Mouse (Mus musculus) c-Kit-negative CD71-positive TER-119-positive erythroid progenitor cells, embryonic 14.5 days (primary cell): ENCODE measurements around the gene Prima1.

ENCODE experiments used
- DNase-seq: peaks from one replicate; pipeline ENCODE4 v3.0.0-alpha.2; 2013; ENCODE audit warnings: low read depth, low spot score

The Prima1 gene

GRCm38 (mm10) chr12:103242083-103242581, at the start of gene Prima1:
Gene Prima1 (minus strand): TSS chr12:103242150.
- no peak for DNase-seq

GRCm38 (mm10) chr12:103287276-103287675, 45.3 kb upstream of the Prima1 start:
- no peak for DNase-seq

GRCm38 (mm10) chr12:103283411-103283810, 41.5 kb upstream of the Prima1 start:
- DNase-seq = no peak

GRCm38 (mm10) chr12:103282936-103283335, 41.0 kb upstream of the Prima1 start:
- no peak for DNase-seq

GRCm38 (mm10) chr12:103281912-103282311, 40.0 kb upstream of the Prima1 start:
- no peak for DNase-seq

- no peak for DNase-seq
These were observed 39.5 kb upstream of the Prima1 start for GRCm38 (mm10) chr12:103281491-103281890.

GRCm38 (mm10) chr12:103276422-103276821, 34.5 kb upstream of the Prima1 start:
- no peak for DNase-seq

GRCm38 (mm10) chr12:103273732-103274131, 31.8 kb upstream of the Prima1 start:
- no peak for DNase-seq

- DNase-seq = no peak
These were observed 31.1 kb upstream of the Prima1 start for GRCm38 (mm10) chr12:103273051-103273450.

GRCm38 (mm10) chr12:103272176-103272575, 30.2 kb upstream of the Prima1 start:
- DNase-seq = no peak

- no peak for DNase-seq
These were observed 24.7 kb upstream of the Prima1 start for GRCm38 (mm10) chr12:103266605-103267004.

GRCm38 (mm10) chr12:103262017-103262865, 20.3 kb upstream of the Prima1 start:
- DNase-seq = no peak

- no peak for DNase-seq
These were observed 11.0 kb upstream of the Prima1 start for GRCm38 (mm10) chr12:103252901-103253434.

GRCm38 (mm10) chr12:103251151-103251550, 9.2 kb upstream of the Prima1 start:
- no peak for DNase-seq

- no peak for DNase-seq
These were observed 8.4 kb upstream of the Prima1 start for GRCm38 (mm10) chr12:103250333-103250732.

- no peak for DNase-seq
These were observed 1.1 kb upstream of the Prima1 start for GRCm38 (mm10) chr12:103243041-103243440.

GRCm38 (mm10) chr12:103242591-103243025, 658 bp upstream of the Prima1 start:
- DNase-seq = no peak

- DNase-seq = no peak
These were observed 453 bp downstream of the Prima1 start for GRCm38 (mm10) chr12:103241311-103242082.

GRCm38 (mm10) chr12:103238924-103239460, 3.0 kb downstream of the Prima1 start:
- DNase-seq = no peak

- no peak for DNase-seq
These were observed 6.1 kb downstream of the Prima1 start for GRCm38 (mm10) chr12:103235856-103236255.

- no peak for DNase-seq
These were observed 6.7 kb downstream of the Prima1 start for GRCm38 (mm10) chr12:103235251-103235650.

GRCm38 (mm10) chr12:103229058-103229457, 12.9 kb downstream of the Prima1 start:
- DNase-seq = no peak
